Mouse (Mus musculus): Measurements from ENCODE around the gene Eif5b.

DNA sequence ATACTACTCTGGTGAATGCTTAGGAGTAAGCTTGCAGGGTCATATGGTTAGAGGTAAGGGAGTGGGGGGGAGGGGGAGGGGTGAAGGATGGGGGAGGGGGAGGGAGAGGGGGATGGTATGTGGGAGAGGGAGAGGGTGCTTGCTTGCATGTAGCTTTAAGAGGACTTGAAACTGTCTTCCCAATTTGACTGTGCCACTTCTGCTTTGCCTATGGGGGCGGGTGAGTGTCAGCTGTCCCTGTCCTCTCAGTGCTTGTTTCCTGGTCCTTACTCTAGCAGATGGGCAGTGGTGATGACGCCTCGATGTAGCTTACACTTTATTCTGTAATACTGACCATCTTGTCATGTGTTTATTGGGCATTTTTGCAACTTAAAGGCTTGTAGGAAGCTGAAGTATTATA, 14.3 kb downstream of the Eif5b start:
- TF ChIP-seq POLR2A (IDR thresholded peaks at IDR 0.05; ENCODE audit: extremely low read depth, insufficient read depth, low read length): no peak
- TF ChIP-seq CTCF (IDR thresholded peaks at IDR 0.05; ENCODE audit: extremely low read depth, insufficient read depth, low read length): no peak

Data from cortical plate, adult 2 months (tissue).